Mouse (Mus musculus): ENCODE results near the gene Mmp11.
A peak's percentile ranks its signal among the peaks of the same experiment; 100 is the strongest.

Mmp11 gene

DNA sequence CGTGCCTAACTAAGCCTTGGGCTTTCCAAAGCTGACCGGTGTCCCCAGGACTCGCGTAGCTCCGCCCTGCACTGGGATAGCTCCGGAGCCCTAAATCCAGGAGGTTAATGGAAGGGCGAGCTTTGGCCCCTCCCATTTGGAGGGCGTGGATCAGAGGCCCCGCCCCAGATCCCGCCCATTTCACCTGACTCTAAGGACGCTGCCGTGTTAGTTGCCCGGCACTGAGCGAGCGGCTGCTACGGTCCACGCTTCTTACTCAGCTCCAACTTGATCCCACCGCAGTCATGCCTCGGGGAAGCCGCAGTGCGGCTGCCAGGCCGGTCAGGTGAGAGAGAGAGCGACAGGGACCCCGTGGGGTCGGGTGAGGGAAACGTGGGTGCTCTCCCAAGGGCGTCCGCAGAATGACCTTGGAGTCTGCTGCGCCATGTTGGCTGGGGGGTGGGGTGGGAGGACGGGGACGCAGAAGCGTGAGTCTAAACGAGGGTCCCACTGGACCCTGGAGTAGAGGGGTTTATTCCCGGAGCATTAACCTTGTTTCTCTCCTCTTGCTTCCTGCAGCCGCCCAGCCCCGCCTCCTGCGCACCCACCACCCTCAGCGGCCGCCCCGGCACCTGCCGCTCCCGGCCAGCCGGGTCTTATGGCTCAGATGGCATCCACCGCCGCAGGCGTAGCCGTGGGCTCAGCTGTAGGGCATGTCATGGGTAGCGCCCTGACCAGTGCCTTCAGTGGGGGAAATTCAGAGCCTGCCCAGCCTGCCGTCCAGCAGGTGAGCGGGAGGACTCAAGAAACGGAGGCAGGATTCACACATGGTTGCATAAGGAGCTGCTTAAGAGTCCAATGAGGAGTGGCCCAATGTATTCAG, at the start of gene Mmp11:
Gene Mmp11 (minus strand): TSS at position 817 of the 862 bp plus-strand sequence.
- peak; percentile 68 for DNase-seq (ENCODE audit: low spot score in 2 of 2)

GRCm38 (mm10) chr10:75979432-75979831, 43.1 kb upstream of the Mmp11 start:
- no peak for DNase-seq (ENCODE audit: low spot score in 2 of 2)

GRCm38 (mm10) chr10:75978835-75979157, 42.5 kb upstream of the Mmp11 start:
- DNase-seq (ENCODE audit: low spot score in 2 of 2), result no peak

DNA sequence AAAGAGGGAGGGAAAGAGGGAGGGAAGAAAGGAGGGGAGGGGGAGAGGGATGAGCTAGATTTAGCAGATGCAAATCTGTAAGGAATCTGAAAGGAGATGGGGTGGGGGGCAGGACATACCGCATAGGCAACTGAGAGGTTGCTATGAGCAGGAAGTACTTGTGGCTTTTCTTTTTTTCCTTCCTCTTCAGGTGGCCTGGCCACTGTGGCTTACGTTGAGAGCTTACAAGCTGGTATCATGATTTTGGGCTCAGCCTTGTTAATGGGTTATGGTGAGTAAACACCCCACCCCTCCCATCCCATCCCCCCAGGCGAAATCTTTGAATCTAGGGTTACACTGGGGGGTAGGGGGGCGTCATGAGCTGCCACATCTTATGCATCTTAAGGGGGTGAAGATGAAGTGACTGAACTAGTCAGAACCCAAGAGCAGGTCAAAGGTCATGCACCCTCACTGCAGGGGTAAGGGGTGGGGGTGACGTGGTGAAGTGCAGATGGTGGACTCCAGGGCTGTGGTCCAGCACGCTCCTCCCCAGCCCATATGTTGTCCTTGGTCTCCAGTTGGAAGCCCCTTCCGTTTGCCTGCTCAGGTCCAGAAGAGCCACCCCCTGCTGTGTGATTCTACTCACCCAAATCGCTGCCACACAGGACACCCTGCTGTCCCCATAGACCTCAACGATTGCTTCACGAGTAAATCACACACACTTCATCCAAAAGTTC, 42.0 kb upstream of the Mmp11 start:
- no peak for DNase-seq (ENCODE audit: low spot score in 2 of 2)

- no peak for DNase-seq (ENCODE audit: low spot score in 2 of 2)
Observed at GRCm38 (mm10) chr10:75975216-75975615, 38.9 kb upstream of the Mmp11 start.

DNA sequence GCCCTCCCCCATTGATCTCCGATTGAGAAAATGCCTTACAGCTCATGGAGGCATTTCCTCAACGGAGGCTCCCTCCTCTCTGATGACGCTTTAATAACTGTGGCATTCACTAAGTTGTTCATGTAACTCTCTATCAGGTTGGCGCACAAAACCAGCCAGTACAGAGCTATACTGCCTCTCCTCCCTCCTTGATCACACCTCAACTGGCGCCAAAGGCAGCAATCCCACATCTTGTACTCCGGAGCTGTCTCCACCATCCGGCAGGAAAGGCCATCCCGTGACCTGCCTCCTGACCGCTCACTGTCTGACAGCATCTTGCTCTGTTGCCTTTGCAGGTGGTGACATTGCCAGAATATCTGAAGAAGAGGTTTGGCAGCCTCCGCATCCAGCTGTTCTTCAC, 37.5 kb upstream of the Mmp11 start:
- DNase-seq (ENCODE audit: low spot score in 2 of 2), result no peak

DNA sequence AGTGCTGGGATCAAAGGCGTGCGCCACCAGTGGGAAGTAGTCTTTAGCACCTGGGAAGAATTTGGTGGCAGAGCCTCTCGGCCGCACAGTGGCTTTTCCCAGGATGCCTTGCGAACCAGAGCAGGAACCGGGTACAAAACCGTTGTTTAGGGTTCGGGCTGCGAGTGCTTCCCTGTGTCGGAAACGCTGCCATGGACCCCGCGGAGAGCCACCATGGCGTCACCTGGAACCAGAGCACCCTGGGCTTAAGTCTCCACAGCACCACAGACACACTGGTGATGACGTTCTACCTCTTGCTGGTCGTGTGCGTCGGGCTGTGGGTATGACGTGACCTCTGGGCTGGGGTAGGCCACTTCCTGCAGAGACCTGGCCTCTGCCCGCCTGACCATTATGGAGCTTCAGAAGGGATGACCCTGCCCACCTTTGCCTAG, 18.1 kb upstream of the Mmp11 start, which contains the start of gene Gm5134:
Gene Gm5134 (plus strand): TSS at position 134 of the 431 bp plus-strand sequence.
- no peak for DNase-seq (ENCODE audit: low spot score in 2 of 2)

- DNase-seq (ENCODE audit: low spot score in 2 of 2), result no peak
Observed at GRCm38 (mm10) chr10:75951424-75952050, 15.2 kb upstream of the Mmp11 start.

DNA sequence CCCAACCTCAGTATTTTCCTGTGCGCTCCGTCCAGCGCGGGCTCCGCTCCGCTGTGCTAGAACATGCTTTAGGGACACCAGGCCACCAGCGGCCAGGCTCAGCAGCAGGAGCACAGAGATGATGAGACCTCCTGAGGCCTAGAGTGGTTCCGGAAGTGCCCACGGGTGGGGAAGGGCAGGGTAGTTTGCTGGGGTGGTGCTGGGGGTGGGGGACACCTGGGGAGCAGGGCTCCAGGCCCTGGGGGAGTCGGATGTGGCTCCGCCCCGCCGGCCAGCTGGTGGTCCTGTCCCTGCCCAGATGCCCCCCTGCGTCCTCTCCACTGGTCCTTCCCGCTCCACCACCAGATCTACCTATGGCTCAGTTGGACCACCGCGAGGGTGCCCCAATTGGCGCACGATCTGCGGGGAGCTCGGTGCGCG, 14.5 kb upstream of the Mmp11 start:
- no peak for DNase-seq (ENCODE audit: low spot score in 2 of 2)

GRCm38 (mm10) chr10:75949053-75950045, 13.1 kb upstream of the Mmp11 start:
- DNase-seq (ENCODE audit: low spot score in 2 of 2), result no peak

DNA sequence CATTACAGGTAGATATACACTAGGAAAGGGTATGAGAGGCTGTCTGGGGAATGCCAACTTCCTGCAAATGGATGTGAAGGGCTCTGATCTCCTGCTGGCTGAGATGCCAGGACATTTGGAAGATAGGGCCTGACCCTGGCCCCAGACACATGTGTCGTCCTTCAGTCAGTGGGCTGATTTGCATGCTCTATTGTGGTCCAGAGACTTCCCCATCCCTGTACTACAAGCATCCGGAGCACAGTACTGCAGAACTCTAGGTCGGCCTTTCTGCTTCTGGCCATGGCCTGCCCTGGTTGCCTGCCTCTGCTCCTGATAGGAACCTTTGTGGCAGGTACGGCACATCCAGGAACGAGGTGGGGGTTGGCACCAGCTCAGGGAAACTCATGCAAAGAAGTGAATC, 11.8 kb upstream of the Mmp11 start:
- no peak for DNase-seq (ENCODE audit: low spot score in 2 of 2)

DNA sequence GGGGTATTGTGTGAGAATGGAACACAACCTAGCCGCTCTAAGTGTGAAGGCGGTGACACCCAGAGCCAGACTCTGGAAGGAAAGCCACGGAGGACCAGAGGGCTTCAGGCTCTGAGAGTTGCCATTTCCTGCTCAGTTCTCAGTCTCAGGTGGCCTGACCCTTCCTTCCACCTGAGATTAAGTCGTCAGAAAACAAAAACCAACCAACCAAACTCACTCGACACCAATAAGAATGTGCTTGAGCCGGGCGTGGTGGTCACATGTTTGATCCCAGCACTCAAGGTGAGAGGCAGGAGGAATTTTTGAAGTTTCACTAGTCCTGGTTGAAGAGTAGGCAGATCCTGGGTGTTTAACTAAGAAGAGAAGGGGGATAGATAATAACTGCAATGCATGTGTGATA, 9.6 kb upstream of the Mmp11 start:
- no peak for DNase-seq (ENCODE audit: low spot score in 2 of 2)

GRCm38 (mm10) chr10:75945213-75945612, 8.9 kb upstream of the Mmp11 start:
- no peak for DNase-seq (ENCODE audit: low spot score in 2 of 2)

- no peak for DNase-seq (ENCODE audit: low spot score in 2 of 2)
Observed at GRCm38 (mm10) chr10:75944066-75944772, 7.9 kb upstream of the Mmp11 start.

DNA sequence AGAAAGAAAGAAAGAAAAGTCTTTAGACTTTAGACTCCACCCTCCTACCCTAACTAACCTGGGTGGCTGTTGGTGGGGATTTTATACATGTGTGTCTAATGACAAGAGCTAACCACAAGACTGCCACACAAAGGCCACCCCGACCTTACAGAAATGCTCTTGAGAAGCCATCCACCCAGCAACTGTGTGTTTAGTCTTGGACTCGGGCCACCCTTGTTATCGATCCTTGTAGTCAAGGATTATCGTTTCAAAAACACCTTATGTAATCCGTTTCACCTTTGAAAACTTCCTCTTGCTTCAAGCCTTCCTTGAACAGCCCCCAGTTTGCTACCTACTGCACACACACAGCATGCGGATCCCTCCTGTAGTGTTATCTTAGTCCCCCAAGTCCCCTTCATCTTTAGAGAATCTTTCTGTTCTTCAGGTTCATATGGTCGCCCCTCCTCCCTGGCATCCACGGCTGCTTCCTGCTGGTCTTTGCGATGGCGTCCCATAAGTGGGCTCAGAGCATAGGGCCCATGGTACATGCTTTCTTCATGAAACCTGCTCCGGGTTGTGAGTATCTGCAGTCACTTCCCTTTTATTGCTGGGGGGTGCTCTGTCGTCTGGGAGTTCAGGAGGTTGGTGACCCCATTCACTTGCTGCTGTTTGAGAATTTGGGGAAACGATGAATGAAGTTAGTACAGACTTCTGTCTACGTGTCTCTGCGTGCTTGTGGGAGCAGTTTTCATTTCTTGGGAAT, 6.6 kb upstream of the Mmp11 start, which contains the start of gene Vpreb3:
Gene Vpreb3 (plus strand): TSS at position 322 of the 742 bp plus-strand sequence.
- no peak for DNase-seq (ENCODE audit: low spot score in 2 of 2)

DNA sequence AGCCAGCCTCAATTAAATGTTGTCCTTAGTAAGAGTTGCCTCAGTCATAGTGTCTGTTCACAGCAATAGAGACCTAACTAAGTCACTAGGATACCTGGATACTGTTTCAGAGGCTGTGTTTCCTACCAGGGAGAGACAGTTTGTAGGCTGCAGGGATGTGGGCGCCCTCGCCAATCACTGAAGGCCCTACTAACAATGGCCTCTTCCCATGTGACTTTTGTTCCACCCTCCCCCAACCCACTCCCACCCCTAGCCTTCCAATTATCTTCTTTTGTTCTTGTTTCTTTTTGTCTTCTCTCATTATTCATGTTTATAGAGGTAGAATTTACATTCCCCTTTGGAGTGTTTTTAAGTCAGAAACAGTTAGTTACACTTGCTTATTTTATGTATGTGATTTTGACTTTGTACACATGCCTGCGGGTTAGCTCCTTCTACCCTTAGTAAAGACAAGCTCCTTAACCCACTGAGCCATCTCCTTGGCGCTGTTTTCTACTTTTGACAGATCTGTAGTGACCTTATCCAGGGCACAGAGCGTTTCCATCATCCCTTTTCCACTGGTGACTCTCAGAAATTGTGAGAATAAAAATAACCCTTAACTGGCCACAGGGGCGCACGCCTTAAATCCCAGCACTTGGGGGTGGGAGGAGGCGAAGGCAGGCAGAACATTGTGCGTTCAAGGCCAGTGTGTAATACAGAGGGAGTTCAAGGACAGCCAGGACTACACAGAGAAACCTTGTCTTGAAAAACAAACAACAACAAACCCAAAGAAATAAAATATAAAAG, 4.9 kb upstream of the Mmp11 start:
- no peak for DNase-seq (ENCODE audit: low spot score in 2 of 2)

DNA sequence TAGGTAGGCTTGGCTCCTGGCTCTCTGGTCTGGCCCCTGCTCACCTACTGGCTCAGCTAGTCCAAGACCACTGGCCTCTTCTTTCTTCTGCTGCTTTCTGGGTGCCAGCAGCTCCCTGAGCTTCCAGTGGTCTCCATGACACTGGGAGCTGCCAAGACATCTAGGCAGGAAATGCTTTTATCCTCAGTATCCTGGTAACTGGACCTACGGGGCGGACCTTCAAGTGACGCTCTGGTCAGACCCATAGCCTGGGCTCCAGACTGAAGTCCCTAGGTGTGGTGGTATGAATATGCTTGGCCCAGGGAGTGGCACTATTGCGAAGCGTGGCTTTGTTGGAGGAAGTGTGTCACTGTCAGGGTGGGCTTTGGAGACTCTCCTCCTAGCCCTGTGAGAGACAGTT, 4.2 kb upstream of the Mmp11 start, which contains the start of gene Gm867:
Gene Gm867 (minus strand): TSS at position 153 of the 400 bp plus-strand sequence.
- no peak for DNase-seq (ENCODE audit: low spot score in 2 of 2)

GRCm38 (mm10) chr10:75939481-75940234, 3.4 kb upstream of the Mmp11 start:
- DNase-seq (ENCODE audit: low spot score in 2 of 2), result peak in 1 of 2 experiments; percentile 45

All from right cerebral cortex, postnatal 36 days (tissue).